Mouse (Mus musculus): ENCODE results near the gene Xirp2.

GRCm38 (mm10) chr2:67565480-67566331 lies 119.9 kb downstream of the Xirp2 start, which contains the start of gene B3galt1:
- TF ChIP-seq USF1 (IDR thresholded peaks at IDR 0.05; ENCODE audit: low read depth, low read length) (no peak), POLR2A (IDR thresholded peaks at IDR 0.05; ENCODE audit: low read depth, low read length) (no peak), CTCF (conservative IDR thresholded peaks at IDR 0.05 in 1 of 2, IDR thresholded peaks at IDR 0.05 in 1 of 2; ENCODE audit: low read depth in 2 of 2, low read length in 2 of 2) (no peak), MAX (IDR thresholded peaks at IDR 0.05; ENCODE audit: low read length) (no peak), MXI1 (IDR thresholded peaks at IDR 0.05; ENCODE audit: low read depth, low read length) (no peak), TCF12 (IDR thresholded peaks at IDR 0.05; ENCODE audit: low read depth, low read length) (no peak), JUND (conservative IDR thresholded peaks at IDR 0.05; ENCODE audit: low read depth, low read length) (no peak), GABPA (IDR thresholded peaks at IDR 0.05; ENCODE audit: insufficient replicate concordance, low read depth, low read length) (no peak), ZKSCAN1 (IDR thresholded peaks at IDR 0.05; ENCODE audit: borderline replicate concordance, low read depth, low read length) (no peak)
